Mouse (Mus musculus): Measurements from ENCODE around the gene Iqgap2. TPM values are rescaled to one million over a fixed set of nuclear protein-coding genes. Genes with fewer than 3 reads are reported as not detected.

Gene Iqgap2
- polyA plus RNA-seq, 2 experiments: 10.5 to 12.7 TPM

DNA sequence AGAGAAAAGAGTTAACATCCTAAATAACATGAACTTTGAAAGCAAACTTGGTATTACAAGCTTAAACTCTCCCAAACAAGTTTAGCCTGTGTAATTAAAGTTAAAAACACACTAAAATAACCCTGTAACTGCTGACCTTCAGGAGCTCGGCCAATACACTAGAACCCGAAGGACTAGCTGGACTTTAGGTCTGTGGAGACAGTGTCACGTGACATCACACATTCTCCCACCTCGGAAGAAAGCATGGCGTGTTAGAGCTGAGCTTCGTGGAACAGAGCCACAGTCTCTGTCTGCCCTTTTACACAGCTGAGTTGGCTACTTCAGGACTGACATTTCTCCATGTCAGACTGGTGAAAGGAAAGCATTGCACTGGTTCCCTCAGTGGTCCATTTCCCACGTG lies 4.3 kb downstream of the Iqgap2 start:
- H3K9me3 ChIP-seq (ENCODE audit: control insufficient read depth, low read length): no peaks in the 10 kb centered on the region
- TF ChIP-seq POLR2A (IDR thresholded peaks at IDR 0.05; ENCODE audit: borderline replicate concordance, extremely low read depth, insufficient read depth, insufficient read length): no peak
- ATAC-seq (ENCODE audit: low FRiP score, low read depth) (no peak), DNase-seq (ENCODE audit: low spot score) (no peak)
- H3K36me3 ChIP-seq (ENCODE audit: control insufficient read depth, insufficient read depth, low read length): no peaks in the 10 kb centered on the region
- H3K27me3 ChIP-seq (ENCODE audit: control insufficient read depth, insufficient read depth, low read length): no peaks in the 10 kb centered on the region
- H3K4me1 ChIP-seq (ENCODE audit: control insufficient read depth, insufficient read depth, low read length): peaks cover 15% of the 10 kb centered on the region
- H3K27ac ChIP-seq (replicated peaks; ENCODE audit: low read depth, low read length): no peak overlapping the region
- H3K9ac ChIP-seq (ENCODE audit: low read depth, low read length, severe bottlenecking): no peak overlapping the region
- 74% methylated on average over 7 of the region's 7 CpGs for WGBS
- H3K4me2 ChIP-seq (replicated peaks; ENCODE audit: low read depth, low read length, severe bottlenecking): no peak overlapping the region
- H3K4me3 ChIP-seq (replicated peaks; ENCODE audit: low read length): no peak overlapping the region

DNA sequence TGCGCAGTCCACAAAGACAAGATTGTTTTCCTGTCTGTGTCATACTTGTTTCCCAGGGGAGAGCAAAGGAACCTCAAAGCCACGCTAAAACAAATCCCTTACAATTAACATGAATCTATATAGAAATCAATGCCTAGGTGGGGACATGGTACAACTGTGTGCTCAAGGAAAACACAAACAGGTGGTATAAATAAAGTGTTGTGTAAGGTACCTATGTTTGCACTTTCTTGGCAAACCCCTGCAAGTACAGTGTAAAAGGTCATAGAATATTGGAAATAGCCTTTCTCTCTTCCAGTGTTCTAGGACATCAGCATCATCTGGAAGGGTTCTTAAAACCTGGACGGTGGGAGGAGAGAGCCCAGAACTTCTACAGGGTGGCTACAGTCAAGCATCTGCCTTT lies 7.3 kb downstream of the Iqgap2 start:
- DNase-seq (ENCODE audit: low spot score) (no peak), ATAC-seq (ENCODE audit: low FRiP score, low read depth) (no peak)
- no peak for TF ChIP-seq POLR2A (IDR thresholded peaks at IDR 0.05; ENCODE audit: borderline replicate concordance, extremely low read depth, insufficient read depth, insufficient read length)
- Histone ChIP-seq H3K4me3 (replicated peaks; ENCODE audit: low read length) (no peak overlapping the region), H3K36me3 (ENCODE audit: control insufficient read depth, insufficient read depth, low read length) (no peaks in the 10 kb centered on the region), H3K27ac (replicated peaks; ENCODE audit: low read depth, low read length) (no peak overlapping the region), H3K9me3 (ENCODE audit: control insufficient read depth, low read length) (no peaks in the 10 kb centered on the region), H3K9ac (ENCODE audit: low read depth, low read length, severe bottlenecking) (no peak overlapping the region), H3K4me2 (replicated peaks; ENCODE audit: low read depth, low read length, severe bottlenecking) (no peak overlapping the region), H3K27me3 (ENCODE audit: control insufficient read depth, insufficient read depth, low read length) (no peaks in the 10 kb centered on the region), H3K4me1 (ENCODE audit: control insufficient read depth, insufficient read depth, low read length) (peaks cover 8% of the 10 kb centered on the region)
- 79% methylated on average over 3 of the region's 3 CpGs for WGBS

DNA sequence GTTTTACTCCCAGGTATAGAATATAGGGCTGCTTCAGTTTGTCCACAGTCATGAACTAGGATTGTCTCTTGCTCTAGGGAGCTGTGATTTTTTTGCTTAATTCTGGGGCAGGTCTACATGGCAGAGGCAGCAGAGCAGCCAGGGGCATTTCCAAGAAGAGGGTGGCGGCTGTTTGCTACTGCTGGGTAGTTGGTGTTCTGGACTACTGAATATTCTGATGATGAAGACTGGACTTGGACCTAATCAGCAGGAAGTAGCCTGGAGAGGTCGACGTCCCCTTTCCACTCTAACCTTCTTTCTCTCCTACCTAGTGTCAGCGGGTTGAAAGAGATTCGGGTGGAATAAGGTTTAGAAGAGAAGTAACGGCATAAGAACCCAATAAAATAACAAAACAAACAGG lies 9.7 kb downstream of the Iqgap2 start:
- Histone ChIP-seq H3K27ac (replicated peaks; ENCODE audit: low read depth, low read length) (no peak overlapping the region), H3K4me2 (replicated peaks; ENCODE audit: low read depth, low read length, severe bottlenecking) (no peak overlapping the region), H3K9me3 (ENCODE audit: control insufficient read depth, low read length) (no peaks in the 10 kb centered on the region), H3K27me3 (ENCODE audit: control insufficient read depth, insufficient read depth, low read length) (no peaks in the 10 kb centered on the region), H3K9ac (ENCODE audit: low read depth, low read length, severe bottlenecking) (no peak overlapping the region), H3K4me3 (replicated peaks; ENCODE audit: low read length) (no peak overlapping the region), H3K4me1 (ENCODE audit: control insufficient read depth, insufficient read depth, low read length) (peaks cover 8% of the 10 kb centered on the region), H3K36me3 (ENCODE audit: control insufficient read depth, insufficient read depth, low read length) (no peaks in the 10 kb centered on the region)
- no peak for TF ChIP-seq POLR2A (IDR thresholded peaks at IDR 0.05; ENCODE audit: borderline replicate concordance, extremely low read depth, insufficient read depth, insufficient read length)
- DNase-seq (ENCODE audit: low spot score): no peak
- WGBS: 70% methylated on average over 6 of the region's 6 CpGs
- no peak for ATAC-seq (ENCODE audit: low FRiP score, low read depth)

DNA sequence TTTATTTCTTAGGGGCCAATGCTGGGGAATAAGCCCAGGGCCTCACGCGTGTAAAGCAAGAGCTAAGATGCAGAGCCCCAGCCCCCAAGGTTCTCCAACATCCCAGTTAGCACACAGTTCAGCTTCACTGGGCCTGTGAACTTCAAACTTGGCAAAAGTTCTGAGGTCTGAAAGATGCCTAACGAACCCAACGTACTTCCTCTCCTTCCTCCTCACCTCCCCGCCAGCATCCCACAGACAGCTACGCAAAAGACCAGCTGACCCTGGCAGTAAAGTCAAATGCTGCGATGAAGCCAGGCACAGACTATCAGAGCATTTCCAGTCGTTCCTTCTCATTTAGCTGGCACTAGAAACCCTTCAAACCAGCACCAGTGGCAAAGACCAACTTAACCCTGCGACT lies 10.3 kb downstream of the Iqgap2 start:
- Histone ChIP-seq H3K27me3 (ENCODE audit: control insufficient read depth, insufficient read depth, low read length) (no peaks in the 10 kb centered on the region), H3K27ac (replicated peaks; ENCODE audit: low read depth, low read length) (no peak overlapping the region), H3K4me1 (ENCODE audit: control insufficient read depth, insufficient read depth, low read length) (peaks cover 8% of the 10 kb centered on the region), H3K9ac (ENCODE audit: low read depth, low read length, severe bottlenecking) (no peak overlapping the region), H3K36me3 (ENCODE audit: control insufficient read depth, insufficient read depth, low read length) (no peaks in the 10 kb centered on the region), H3K9me3 (ENCODE audit: control insufficient read depth, low read length) (no peaks in the 10 kb centered on the region), H3K4me3 (replicated peaks; ENCODE audit: low read length) (no peak overlapping the region), H3K4me2 (replicated peaks; ENCODE audit: low read depth, low read length, severe bottlenecking) (no peak overlapping the region)
- no peak for DNase-seq (ENCODE audit: low spot score)
- WGBS: 76% methylated on average over 9 of the region's 9 CpGs
- no peak for ATAC-seq (ENCODE audit: low FRiP score, low read depth)
- no peak for TF ChIP-seq POLR2A (IDR thresholded peaks at IDR 0.05; ENCODE audit: borderline replicate concordance, extremely low read depth, insufficient read depth, insufficient read length)

DNA sequence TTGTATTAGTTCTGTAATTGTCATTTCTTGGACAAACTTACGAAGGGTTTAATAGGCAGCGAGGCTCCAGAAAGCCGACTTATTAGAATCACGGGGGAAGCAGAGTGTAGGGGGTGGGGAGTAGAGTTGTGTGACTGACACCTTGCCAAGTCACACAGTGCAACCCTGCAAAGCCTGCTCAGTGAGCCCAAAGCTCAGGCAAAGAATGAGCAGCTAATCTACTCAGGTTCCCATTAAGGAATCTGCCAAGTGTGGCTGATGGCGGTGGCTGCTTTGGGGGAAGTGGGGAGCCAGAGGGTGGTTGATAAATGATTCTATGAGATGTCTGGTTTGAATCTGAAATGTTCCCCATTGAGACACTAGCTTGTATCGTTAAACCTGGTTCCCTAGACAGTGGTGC lies 11.1 kb downstream of the Iqgap2 start:
- no peak overlapping the region for H3K27ac ChIP-seq (replicated peaks; ENCODE audit: low read depth, low read length)
- no peaks in the 10 kb centered on the region for H3K27me3 ChIP-seq (ENCODE audit: control insufficient read depth, insufficient read depth, low read length)
- peaks cover 8% of the 10 kb centered on the region for H3K4me1 ChIP-seq (ENCODE audit: control insufficient read depth, insufficient read depth, low read length)
- 34% methylated on average over 6 of the region's 6 CpGs for WGBS
- H3K9me3 ChIP-seq (ENCODE audit: control insufficient read depth, low read length): no peaks in the 10 kb centered on the region
- DNase-seq (ENCODE audit: low spot score) (peak; percentile 47), ATAC-seq (ENCODE audit: low FRiP score, low read depth) (no peak)
- no peak overlapping the region for H3K9ac ChIP-seq (ENCODE audit: low read depth, low read length, severe bottlenecking)
- no peak overlapping the region for H3K4me3 ChIP-seq (replicated peaks; ENCODE audit: low read length)
- no peaks in the 10 kb centered on the region for H3K36me3 ChIP-seq (ENCODE audit: control insufficient read depth, insufficient read depth, low read length)
- no peak for TF ChIP-seq POLR2A (IDR thresholded peaks at IDR 0.05; ENCODE audit: borderline replicate concordance, extremely low read depth, insufficient read depth, insufficient read length)
- H3K4me2 ChIP-seq (replicated peaks; ENCODE audit: low read depth, low read length, severe bottlenecking): no peak overlapping the region

DNA sequence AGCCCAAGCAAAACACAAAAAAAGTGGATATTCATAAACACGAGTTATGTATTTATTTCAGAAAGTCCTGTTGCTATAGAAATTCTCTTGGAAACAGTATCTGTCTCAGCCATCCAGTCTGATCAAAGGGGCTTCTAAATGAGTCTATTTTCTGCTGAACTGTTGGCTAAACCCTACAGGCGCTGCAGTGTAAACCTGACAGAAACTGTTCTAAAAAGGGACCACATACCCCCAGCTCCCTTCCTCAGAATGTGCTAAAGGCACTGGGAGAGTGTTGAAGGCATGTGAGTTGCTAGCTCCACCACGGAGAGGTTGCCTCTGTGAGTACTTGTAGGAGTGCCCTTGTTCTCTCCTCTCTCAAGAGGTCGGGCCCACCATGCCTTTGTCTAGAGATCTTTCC lies 19.7 kb downstream of the Iqgap2 start:
- no peak overlapping the region for H3K27ac ChIP-seq (replicated peaks; ENCODE audit: low read depth, low read length)
- H3K9ac ChIP-seq (ENCODE audit: low read depth, low read length, severe bottlenecking): no peak overlapping the region
- ATAC-seq (ENCODE audit: low FRiP score, low read depth) (no peak), DNase-seq (ENCODE audit: low spot score) (no peak)
- no peaks in the 10 kb centered on the region for H3K36me3 ChIP-seq (ENCODE audit: control insufficient read depth, insufficient read depth, low read length)
- peaks cover 7% of the 10 kb centered on the region; the same call in 1 of the 2 replicates for H3K4me1 ChIP-seq (ENCODE audit: control insufficient read depth, insufficient read depth, low read length)
- H3K4me2 ChIP-seq (replicated peaks; ENCODE audit: low read depth, low read length, severe bottlenecking): no peak overlapping the region
- WGBS: 72% methylated on average over 4 of the region's 4 CpGs
- TF ChIP-seq POLR2A (IDR thresholded peaks at IDR 0.05; ENCODE audit: borderline replicate concordance, extremely low read depth, insufficient read depth, insufficient read length): no peak
- H3K27me3 ChIP-seq (ENCODE audit: control insufficient read depth, insufficient read depth, low read length): no peaks in the 10 kb centered on the region
- H3K9me3 ChIP-seq (ENCODE audit: control insufficient read depth, low read length): no peaks in the 10 kb centered on the region
- H3K4me3 ChIP-seq (replicated peaks; ENCODE audit: low read length): no peak overlapping the region
